Mouse (Mus musculus) forebrain, embryonic 10.5 days (tissue): Measurements from ENCODE around the gene Apoh. TPM values are rescaled to one million over a fixed set of nuclear protein-coding genes. Genes with fewer than 3 reads are reported as not detected.

Source experiments
- DNase-seq: peaks from one replicate; pipeline ENCODE4 v3.0.0-alpha.2; 2017; ENCODE audit warnings: low spot score; ENCODE audit errors: extremely low spot score
- H3K27ac ChIP-seq: fragments of 300-500 bp; sonication (generic); 2 replicates; pipeline ENCODE4 v1.5.1; 2016; ENCODE audit warnings: mild to moderate bottlenecking
- H3K27me3 ChIP-seq: fragments of 300-500 bp; sonication (generic); 2 replicates; pipeline ENCODE4 v1.6.1; 2016; ENCODE audit warnings: mild to moderate bottlenecking; ENCODE audit not compliant: poor library complexity, severe bottlenecking
- H3K36me3 ChIP-seq: fragments of 300-500 bp; sonication (generic); replicated peaks from 2 replicates; pipeline ENCODE4 v1.6.1; 2016; ENCODE audit warnings: mild to moderate bottlenecking, moderate library complexity
- H3K4me1 ChIP-seq: fragments of 300-500 bp; sonication (generic); 2 replicates; pipeline ENCODE4 v1.6.1; 2016
- H3K4me3 ChIP-seq: fragments of 300-500 bp; sonication (generic); 2 replicates; pipeline ENCODE4 v1.5.1; 2016; ENCODE audit warnings: mild to moderate bottlenecking, moderate library complexity
- H3K9me3 ChIP-seq: fragments of 300-500 bp; sonication (generic); 2 replicates; pipeline ENCODE4 v1.6.1; 2016; ENCODE audit warnings: mild to moderate bottlenecking, moderate library complexity
- WGBS: fragments of 180-500 bp; shearing (Covaris S2); methylation state at CpG from one replicate; pipeline ENCODE4 v1.1.7; 2016; 5-methylcytosine and 5-hydroxymethylcytosine counted together
- polyA plus RNA-seq: library from polyadenylated mRNA; unstranded; fragments of >200 nt; fragmentation: Nextera tagmentation; extraction: Ambion mirVana; gene quantifications from 2 replicates; pipeline ENCODE4 v1.2.1, GENCODE M21; 2016

Apoh gene
- polyA plus RNA-seq, 1 experiment from 2014 or later: not detected

DNA sequence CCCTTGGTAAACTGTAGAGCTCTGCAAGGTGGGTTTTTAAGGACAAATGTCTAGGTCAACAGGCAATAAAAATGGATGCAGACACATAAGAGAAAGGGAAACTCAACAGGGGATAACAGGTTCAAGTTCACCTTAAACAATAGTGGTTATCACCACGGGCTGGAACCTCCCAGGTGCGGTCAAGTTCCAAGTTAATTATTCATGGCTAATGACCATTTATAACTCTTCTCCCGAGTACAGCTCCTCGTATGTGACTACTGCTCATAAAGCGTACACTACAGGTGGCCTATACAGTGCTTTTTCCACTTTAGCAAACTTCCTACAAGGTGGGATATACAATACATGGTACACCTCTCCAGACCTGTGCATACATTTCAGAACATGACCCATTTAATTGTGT, 33.4 kb upstream of the Apoh start:
- 87% methylated on average over 5 of the region's 5 CpGs for WGBS
- no peak for DNase-seq
- H3K9me3 ChIP-seq: no peaks in the 10 kb centered on the region
- no peak overlapping the region for H3K27ac ChIP-seq
- H3K4me1 ChIP-seq: 0 out of 2 replicates have a peak, but pooled peaks cover 3% of the 10 kb centered on the region
- no peak overlapping the region for H3K4me3 ChIP-seq
- no peaks in the 10 kb centered on the region for H3K27me3 ChIP-seq
- no peaks in the 10 kb centered on the region for H3K36me3 ChIP-seq

DNA sequence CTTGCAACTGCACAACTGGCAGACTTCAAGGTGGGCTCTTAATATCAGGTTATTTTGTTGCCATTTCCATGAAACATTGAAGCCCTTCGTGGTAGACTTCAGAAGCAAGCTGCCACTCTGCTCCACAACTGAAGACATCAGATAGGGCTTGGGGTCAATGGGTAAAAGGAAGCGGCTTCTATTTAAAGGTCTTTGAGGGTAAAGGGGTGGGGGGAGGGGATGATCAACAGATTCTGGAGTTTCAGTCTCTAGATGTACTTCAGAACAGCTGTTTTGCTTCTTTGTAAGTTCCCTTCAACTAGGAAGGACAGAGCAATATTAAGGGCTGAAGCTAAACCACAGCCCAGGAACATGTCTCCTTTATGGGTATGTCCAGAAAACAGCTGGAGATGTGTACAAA, 31.2 kb upstream of the Apoh start:
- 71% methylated on average over 2 of the region's 2 CpGs for WGBS
- Histone ChIP-seq H3K9me3 (no peaks in the 10 kb centered on the region), H3K27me3 (no peaks in the 10 kb centered on the region), H3K27ac (no peak overlapping the region), H3K36me3 (no peaks in the 10 kb centered on the region), H3K4me1 (0 out of 2 replicates have a peak, but pooled peaks cover 3% of the 10 kb centered on the region), H3K4me3 (no peak overlapping the region)
- DNase-seq: no peak

DNA sequence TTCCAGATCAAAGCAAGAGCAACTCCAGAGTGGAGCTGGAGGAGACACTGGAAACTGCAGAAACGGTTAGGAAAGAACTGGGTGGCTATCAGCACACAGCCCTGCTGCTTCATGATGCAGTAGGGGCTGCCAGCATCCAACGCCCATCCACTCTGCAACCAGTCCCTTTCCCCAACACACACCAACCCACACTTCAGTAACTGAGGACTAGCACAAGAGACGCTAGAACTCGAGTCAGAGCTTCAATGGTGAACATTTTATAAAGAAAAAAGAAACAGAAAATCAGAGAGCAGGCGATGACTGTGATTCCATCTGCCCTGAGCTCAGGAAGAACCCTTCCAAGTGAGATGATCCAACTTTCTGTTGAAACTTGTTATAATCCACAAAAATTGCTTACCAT, 30.6 kb upstream of the Apoh start:
- WGBS: 86% methylated on average over 5 of the region's 5 CpGs

DNA sequence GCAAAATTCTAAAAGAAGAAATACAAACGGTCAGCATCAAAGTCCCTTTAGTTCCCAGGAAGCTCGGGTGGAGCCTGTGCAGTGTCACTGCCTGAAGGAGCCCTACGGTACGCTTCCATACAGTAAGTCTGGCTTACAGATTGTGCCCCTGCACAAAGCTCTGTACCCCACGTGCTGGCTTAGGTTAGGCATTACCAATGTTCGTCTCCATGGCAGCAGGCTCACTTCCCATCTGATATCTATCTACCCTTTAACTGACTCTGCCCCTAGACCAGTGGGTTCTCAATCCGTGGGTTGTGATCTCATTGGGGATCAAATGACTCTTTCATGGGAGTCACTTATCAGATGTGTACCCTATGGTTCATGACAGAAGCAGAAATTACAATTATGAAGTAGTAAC, 27.4 kb upstream of the Apoh start:
- H3K4me1 ChIP-seq: 0 out of 2 replicates have a peak, but pooled peaks cover 3% of the 10 kb centered on the region
- no peaks in the 10 kb centered on the region for H3K36me3 ChIP-seq
- H3K27me3 ChIP-seq: no peaks in the 10 kb centered on the region
- no peak overlapping the region for H3K27ac ChIP-seq
- no peak for DNase-seq
- 88% methylated on average over 7 of the region's 7 CpGs for WGBS
- no peaks in the 10 kb centered on the region for H3K9me3 ChIP-seq
- no peak overlapping the region for H3K4me3 ChIP-seq

More for the DNA sequence above, 30.6 kb upstream of the Apoh start:
- Histone ChIP-seq H3K9me3 (no peaks in the 10 kb centered on the region), H3K27me3 (no peaks in the 10 kb centered on the region), H3K4me3 (no peak overlapping the region), H3K36me3 (no peaks in the 10 kb centered on the region), H3K4me1 (0 out of 2 replicates have a peak, but pooled peaks cover 3% of the 10 kb centered on the region), H3K27ac (no peak overlapping the region)
- DNase-seq: no peak

DNA sequence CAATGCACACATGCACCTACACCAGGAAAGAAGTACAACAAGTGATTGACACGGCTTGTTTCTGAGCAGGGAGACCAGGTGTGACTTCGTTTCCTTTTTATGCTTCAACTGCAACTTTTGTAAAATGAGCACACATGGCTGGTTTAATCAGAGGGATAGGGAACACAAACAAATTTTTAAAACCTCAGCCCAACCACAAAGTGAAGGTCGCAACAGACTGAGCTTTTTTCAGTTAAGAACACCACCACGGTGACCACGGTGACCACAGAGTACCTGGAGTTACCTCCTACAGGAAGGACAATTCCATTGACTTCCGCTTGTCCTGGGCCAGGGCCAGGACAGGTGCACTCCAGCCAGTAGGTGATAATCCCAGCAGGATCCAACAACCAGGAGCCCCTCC, 25.3 kb upstream of the Apoh start:
- no peaks in the 10 kb centered on the region for H3K27me3 ChIP-seq
- DNase-seq: no peak
- H3K9me3 ChIP-seq: no peaks in the 10 kb centered on the region
- no peak overlapping the region for H3K4me3 ChIP-seq
- 81% methylated on average over 6 of the region's 6 CpGs for WGBS
- H3K4me1 ChIP-seq: 0 out of 2 replicates have a peak, but pooled peaks cover 6% of the 10 kb centered on the region
- no peaks in the 10 kb centered on the region for H3K36me3 ChIP-seq
- no peak overlapping the region for H3K27ac ChIP-seq

GRCm38 (mm10) chr11:108319162-108319561, 24.0 kb upstream of the Apoh start:
- 93% methylated on average over 11 of the region's 11 CpGs for WGBS

GRCm38 (mm10) chr11:108320561-108320960, 22.6 kb upstream of the Apoh start:
- Histone ChIP-seq H3K9me3 (no peaks in the 10 kb centered on the region), H3K4me1 (0 out of 2 replicates have a peak, but pooled peaks cover 3% of the 10 kb centered on the region), H3K27ac (no peak overlapping the region), H3K36me3 (no peaks in the 10 kb centered on the region), H3K4me3 (no peak overlapping the region), H3K27me3 (no peaks in the 10 kb centered on the region)
- WGBS: 84% methylated on average over 7 of the region's 7 CpGs
- DNase-seq: no peak

More at GRCm38 (mm10) chr11:108319162-108319561, 24.0 kb upstream of the Apoh start:
- Histone ChIP-seq H3K36me3 (no peaks in the 10 kb centered on the region), H3K4me3 (no peak overlapping the region), H3K27ac (no peak overlapping the region), H3K9me3 (no peaks in the 10 kb centered on the region), H3K4me1 (0 out of 2 replicates have a peak, but pooled peaks cover 6% of the 10 kb centered on the region), H3K27me3 (no peaks in the 10 kb centered on the region)
- no peak for DNase-seq

GRCm38 (mm10) chr11:108322156-108322555, 21.0 kb upstream of the Apoh start:
- Histone ChIP-seq H3K4me3 (no peak overlapping the region), H3K4me1 (0 out of 2 replicates have a peak, but pooled peaks cover 3% of the 10 kb centered on the region), H3K36me3 (no peaks in the 10 kb centered on the region), H3K27ac (no peak overlapping the region), H3K27me3 (no peaks in the 10 kb centered on the region), H3K9me3 (no peaks in the 10 kb centered on the region)
- no peak for DNase-seq
- 94% methylated on average over 2 of the region's 2 CpGs for WGBS

- Histone ChIP-seq H3K27me3 (no peaks in the 10 kb centered on the region), H3K36me3 (no peaks in the 10 kb centered on the region), H3K4me3 (no peak overlapping the region), H3K27ac (no peak overlapping the region), H3K9me3 (no peaks in the 10 kb centered on the region), H3K4me1 (peaks cover 10% of the 10 kb centered on the region; the same call in 1 of the 2 replicates)
- no peak for DNase-seq
- 88% methylated on average over 8 of the region's 8 CpGs for WGBS
Measured at GRCm38 (mm10) chr11:108325943-108326342, 17.2 kb upstream of the Apoh start.

GRCm38 (mm10) chr11:108330818-108331217, 12.3 kb upstream of the Apoh start:
- DNase-seq: no peak
- Histone ChIP-seq H3K4me3 (no peak overlapping the region), H3K27me3 (0 out of 2 replicates have a peak, but pooled peaks cover 2% of the 10 kb centered on the region), H3K36me3 (no peaks in the 10 kb centered on the region), H3K27ac (no peak overlapping the region), H3K4me1 (peaks cover 18% of the 10 kb centered on the region), H3K9me3 (no peaks in the 10 kb centered on the region)
- 88% methylated on average over 11 of the region's 11 CpGs for WGBS

GRCm38 (mm10) chr11:108333006-108333405, 10.1 kb upstream of the Apoh start:
- H3K27ac ChIP-seq: no peak overlapping the region
- DNase-seq: no peak
- WGBS: 61% methylated on average over 5 of the region's 5 CpGs
- H3K4me1 ChIP-seq: peaks cover 18% of the 10 kb centered on the region
- 0 out of 2 replicates have a peak, but pooled peaks cover 2% of the 10 kb centered on the region for H3K27me3 ChIP-seq
- H3K9me3 ChIP-seq: no peaks in the 10 kb centered on the region
- no peaks in the 10 kb centered on the region for H3K36me3 ChIP-seq
- H3K4me3 ChIP-seq: no peak overlapping the region

DNA sequence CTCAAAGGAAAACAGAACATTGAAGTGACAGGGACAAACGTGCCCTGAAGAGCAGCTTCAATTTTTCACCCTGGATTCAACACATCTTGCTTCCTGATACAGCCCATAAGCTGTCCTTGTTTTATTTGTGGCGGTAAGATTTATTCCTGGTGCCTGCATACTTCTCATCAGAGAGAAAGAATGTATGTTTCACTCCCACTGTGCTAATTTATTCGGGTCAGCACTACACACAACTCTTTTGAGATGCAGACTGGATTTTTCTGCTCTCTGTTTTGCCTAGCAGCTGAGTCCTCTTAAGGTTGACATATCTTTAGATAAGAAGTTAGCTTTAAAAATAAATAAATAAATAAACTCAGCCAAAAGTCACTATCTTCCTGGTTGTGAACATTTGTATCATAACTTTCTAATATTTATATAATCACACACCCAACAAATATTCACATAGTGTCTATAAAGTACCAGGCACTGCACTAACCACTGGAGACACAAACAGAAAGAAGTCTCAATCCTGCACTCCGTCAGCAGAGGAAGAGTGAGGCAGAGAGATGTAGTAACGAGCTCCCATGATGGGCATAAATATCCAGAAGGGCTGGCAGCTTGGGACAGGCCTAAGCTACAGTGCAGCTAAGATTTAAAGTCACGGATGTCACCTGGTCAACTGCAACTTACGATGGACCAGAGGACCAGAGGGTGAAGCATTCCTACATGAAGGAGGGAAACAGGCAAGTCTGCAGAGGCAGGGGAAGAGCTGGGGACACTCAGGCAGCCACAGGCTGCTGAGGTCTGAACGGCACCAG, 9.4 kb upstream of the Apoh start:
- 77% methylated on average over 8 of the region's 8 CpGs for WGBS
- Histone ChIP-seq H3K27ac (no peak overlapping the region), H3K9me3 (no peaks in the 10 kb centered on the region)

DNA sequence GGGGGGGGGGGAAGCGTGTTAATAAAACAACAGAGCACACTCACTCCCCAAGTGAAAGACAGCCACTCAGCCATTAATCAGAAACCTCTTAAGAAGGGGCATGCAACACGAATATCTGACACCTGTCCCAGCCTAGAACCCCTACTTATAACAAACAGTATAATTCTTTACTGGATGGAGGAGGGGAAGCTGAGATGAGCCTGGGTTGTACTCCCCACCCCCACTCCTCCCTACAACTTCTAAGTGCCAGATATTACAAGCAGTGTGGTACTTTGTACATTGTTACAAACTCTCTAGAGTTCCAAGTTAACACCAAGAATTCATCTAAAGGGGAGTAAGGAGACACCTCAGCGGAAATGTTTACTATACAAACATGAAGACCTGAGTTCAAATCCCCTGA, 8.5 kb upstream of the Apoh start:
- Histone ChIP-seq H3K4me3 (no peak overlapping the region), H3K36me3 (no peaks in the 10 kb centered on the region), H3K27me3 (peaks cover 2% of the 10 kb centered on the region; the same call in 1 of the 2 replicates), H3K27ac (no peak overlapping the region), H3K4me1 (peaks cover 12% of the 10 kb centered on the region), H3K9me3 (no peaks in the 10 kb centered on the region)
- DNase-seq: no peak
- 76% methylated on average over 3 of the region's 3 CpGs for WGBS

More for the DNA sequence above, 9.4 kb upstream of the Apoh start:
- Histone ChIP-seq H3K27me3 (0 out of 2 replicates have a peak, but pooled peaks cover 2% of the 10 kb centered on the region), H3K4me3 (no peak overlapping the region), H3K36me3 (no peaks in the 10 kb centered on the region), H3K4me1 (peaks cover 18% of the 10 kb centered on the region)
- DNase-seq: no peak
